Mouse (Mus musculus) lung, postnatal 14 days (tissue): ENCODE measurements around the gene Atg10.
"Not testable (repeated sequence)": the region's sequence is repeated elsewhere in the genome, so short reads cannot be mapped to it uniquely, and the experiment has no call there.

ENCODE experiments used
- DNase-seq: peaks from one replicate; pipeline ENCODE4 v3.0.0; 2021

The Atg10 gene

DNA sequence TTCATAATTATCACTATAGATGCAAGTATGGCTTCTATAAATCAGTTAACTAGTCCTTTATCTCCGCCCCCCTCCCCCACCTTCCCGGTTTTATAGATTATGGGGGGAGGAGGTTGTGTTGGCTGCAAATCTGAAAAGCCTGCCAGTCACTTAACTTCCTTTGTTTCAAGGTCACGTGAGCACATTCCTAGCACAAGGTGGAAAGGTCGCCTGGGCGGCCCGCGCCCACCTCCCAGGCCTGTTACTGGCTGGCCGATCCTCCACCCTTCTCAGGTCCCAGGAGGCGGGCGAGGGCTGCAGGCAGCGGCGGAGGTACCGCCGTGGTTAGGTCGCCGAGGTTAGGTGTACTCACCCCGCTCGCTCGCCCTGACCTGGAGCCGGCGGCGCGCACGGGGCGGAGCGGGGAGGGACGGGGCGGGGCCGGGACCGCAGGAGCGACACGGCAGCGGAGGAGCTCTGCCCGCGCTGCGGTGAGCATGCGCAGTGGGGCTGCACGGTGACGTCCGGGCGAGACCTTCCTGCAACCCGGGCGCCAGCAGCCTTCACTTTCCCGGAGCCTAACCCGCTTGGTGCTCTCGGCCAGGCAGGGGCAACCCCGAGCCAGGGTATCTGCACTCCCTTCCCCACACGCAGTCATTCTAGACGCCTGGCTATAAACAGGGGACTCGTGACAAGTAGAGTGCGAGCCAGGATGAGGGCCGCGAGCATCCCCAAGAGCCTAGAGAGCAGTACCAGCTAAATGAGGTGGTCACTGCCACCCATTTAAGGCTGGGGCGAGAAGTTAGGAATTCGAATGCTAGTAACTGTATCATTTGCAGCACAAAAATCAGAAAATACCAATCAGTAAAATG is at the start of gene Atg10:
Gene Atg10 (minus strand): TSS at position 382 of the 851 bp plus-strand sequence.
- DNase-seq: peak; percentile 92

GRCm38 (mm10) chr13:91252406-91252805 is 28.6 kb upstream of the Atg10 start:
- DNase-seq: no peak

GRCm38 (mm10) chr13:91251636-91252035 is 27.9 kb upstream of the Atg10 start:
- no peak for DNase-seq

- DNase-seq: not testable (repeated sequence)
Measured at GRCm38 (mm10) chr13:91250050-91250449, 26.3 kb upstream of the Atg10 start.

DNA sequence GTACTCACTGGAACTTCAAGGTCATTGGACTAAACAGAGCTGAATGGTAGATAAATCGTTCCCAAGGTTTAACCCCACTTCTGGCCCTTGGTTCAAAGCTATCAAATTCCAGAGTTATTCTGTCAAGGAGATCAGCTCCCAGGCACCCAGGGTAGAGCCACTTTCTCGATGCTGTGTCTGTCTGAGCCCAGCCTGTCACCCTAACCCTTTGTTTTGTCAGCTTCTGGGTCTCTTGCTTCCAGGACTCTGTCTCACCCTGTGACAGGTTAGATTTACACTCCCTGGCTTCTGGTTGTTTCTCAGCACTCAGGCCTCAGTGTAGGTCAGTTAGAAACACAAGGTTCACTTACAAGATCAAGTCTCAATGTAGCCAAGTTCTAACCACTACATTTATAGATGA is 22.7 kb upstream of the Atg10 start:
- no peak for DNase-seq

DNA sequence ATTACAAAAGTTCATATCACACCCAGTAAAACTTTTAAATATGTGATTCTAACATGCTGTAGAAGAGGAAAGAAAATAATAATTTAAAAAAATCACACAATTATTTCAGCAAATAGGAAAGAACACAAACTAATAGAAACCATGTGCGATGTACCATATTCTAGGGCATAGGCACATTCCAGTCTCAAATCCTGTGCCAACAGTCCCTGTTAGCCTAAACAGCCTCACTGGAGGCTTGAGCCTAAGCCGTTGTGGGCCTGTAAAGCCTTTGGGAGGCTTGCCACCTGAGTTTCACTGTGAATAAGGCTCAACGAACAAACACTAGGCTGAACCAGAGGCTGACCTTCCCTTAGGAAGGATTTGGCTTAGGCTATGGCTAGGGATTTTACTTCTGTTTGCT is 14.2 kb upstream of the Atg10 start:
- no peak for DNase-seq

GRCm38 (mm10) chr13:91236884-91237283 is 13.1 kb upstream of the Atg10 start:
- no peak for DNase-seq

DNA sequence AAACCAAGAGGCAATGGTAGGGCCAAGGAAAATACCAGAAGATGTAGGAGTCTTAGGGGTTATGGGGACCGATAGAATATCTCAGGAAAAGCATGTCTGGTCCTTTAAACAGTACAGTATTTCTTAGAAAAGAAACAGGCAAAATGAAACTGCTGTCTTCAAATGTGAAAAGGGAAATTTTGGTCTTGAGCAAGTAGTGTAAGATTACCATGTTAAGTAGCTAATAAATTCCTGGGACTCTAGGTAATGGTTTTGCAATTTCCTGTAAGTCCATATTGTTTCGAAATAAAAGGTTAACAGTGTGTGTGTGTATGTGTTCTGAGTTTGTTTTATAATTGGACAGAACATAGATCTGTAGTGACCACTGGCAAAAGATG is 658 bp upstream of the Atg10 start:
- no peak for DNase-seq

- no peak for DNase-seq
Measured at GRCm38 (mm10) chr13:91223063-91223462, 705 bp downstream of the Atg10 start.

GRCm38 (mm10) chr13:91221696-91222095 is 2.1 kb downstream of the Atg10 start:
- DNase-seq: peak; percentile 6

DNA sequence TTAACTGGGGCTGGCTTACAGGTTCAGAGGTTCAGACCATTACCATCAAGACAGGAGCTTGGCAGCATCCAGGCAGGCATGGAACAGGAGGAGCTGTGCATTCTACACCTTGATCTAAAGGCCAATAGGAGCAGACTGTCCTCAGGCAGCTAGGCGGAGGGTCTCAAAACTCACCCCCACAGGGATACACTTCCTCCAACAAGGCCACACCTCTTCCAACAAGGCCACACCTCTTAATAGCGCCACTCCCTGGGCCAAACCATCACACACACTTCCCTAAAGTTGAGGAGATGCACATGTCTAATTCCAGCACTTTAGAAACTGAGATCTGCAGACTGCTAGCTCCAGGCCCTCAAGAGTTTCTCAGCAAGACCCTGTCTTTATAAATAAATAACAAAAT is 6.1 kb downstream of the Atg10 start:
- DNase-seq: no peak

GRCm38 (mm10) chr13:91216656-91217205 is 7.0 kb downstream of the Atg10 start:
- no peak for DNase-seq

DNA sequence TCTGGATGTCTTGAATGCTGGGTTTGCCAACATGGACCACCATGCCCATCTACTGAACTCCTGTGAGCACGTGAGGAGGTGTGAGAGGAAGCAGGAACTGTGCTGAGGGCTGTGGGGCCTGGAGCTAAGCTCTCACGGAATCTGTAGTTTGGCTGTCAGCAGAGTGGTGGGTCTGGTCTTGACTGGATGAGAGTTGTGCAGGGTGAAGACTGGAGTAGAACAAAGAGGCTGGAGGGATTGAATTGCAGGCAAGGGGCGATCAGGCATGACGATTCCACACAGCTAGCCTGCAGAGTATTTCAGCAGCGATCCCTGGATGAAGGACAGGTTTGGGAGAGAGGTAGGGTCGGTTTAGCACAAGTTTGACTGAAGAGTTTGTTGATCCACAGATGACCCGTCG is 10.8 kb downstream of the Atg10 start:
- DNase-seq: no peak

DNA sequence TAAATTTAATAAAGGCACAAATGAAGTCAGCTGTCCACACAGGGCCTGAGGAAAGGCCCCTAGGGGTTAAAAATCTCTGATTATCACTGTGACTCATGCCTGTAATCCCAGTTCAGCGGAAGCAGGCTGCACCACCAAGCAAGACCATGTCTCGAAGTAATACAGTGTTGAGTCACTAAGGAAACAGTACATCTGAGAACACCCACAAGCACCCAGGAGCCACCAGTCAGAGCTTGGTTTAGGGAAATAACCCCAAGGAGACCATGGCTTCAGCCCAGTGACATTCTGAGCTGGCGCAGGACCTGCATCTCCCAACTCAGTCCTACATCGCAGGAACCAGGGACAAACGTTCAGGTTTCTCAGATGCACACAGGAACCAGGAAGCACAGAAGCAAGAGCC is 17.5 kb downstream of the Atg10 start:
- DNase-seq: no peak

- DNase-seq: no peak
Measured at GRCm38 (mm10) chr13:91202564-91202963, 21.2 kb downstream of the Atg10 start.

DNA sequence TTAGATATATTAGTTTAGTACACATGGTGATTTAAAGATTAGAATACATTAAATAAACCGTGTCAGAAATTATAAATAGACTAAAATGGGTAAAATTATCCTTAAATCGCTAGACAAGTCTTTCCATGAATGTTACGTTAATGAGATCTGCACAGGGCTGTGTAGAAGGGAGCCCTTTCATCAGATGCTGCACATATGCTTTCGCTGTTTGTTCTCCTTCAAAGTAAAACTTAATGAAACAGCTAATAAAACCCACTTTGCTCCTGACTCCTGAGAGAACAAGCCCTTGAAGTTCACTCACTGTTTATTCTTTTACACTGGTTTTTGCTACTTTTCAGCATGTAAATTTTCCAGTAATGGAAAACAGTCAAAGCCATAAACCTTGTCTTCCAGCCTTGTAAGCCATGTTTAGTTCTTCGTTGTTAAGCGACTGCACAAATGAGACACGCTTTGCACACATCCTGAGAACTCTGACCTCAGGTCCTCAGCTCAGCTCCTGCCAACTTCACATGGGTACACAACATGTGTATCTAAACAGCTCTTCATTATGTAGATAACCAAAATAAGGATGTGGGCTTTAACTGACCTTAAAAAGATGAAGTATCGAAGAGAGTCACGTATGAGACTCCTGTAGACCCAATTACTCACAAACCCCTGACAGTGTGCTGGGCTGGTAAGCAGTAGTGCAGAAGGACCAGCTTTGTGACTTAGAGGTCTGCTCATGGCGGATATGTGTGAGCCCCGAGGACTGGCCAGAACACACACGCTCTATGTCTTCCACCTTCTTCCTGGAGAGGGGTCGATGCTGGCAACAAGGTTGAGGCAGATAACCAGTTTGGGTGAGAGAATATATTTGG is 36.2 kb downstream of the Atg10 start:
- DNase-seq: no peak

DNA sequence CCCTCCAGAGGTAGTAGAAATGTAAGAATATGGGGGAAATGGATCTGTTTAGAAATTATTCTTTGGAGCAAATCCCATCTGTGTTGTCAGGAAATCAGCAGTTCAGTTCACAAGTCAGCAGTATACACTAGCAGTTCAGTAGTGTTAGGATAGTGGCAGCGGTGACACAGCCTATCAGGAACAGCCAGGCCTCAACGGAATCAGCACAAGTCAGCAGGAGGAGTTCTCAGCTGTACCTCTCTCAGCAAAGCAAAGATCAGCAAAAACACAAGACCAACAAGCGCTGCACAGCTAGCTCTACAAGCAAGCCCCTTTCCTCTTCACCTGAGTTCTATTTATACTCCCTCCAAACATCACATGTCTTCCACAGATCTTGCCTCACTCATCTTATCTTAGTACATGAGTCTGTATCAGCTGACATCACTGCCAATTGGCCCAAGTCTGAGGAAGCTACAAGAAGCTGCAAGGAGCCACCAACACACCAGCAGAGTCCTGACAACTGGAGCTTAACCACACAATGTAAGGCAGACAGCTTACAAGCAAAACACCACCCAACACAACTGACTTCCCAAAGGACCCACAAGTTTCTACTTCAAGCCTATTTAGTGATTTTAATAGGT is 38.4 kb downstream of the Atg10 start:
- no peak for DNase-seq

DNA sequence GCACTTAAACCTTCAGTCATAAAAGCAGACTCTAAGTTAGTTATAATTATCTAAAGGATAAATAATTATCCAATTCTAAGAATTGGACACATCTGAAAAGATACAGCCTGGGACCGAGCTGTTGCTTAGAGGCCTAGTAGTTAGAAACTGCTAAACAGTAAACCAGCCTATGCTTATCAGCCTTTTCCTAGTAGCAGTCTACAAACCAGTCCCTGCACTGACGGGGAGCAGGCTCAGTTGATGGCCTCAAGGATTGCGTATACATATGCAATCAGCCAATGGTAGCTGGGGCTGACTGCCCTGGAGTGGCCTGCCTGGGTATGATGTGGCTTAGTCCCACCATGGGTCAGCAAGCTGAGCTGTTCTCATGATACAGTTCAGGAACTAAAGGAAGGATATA is 39.5 kb downstream of the Atg10 start:
- no peak for DNase-seq

DNA sequence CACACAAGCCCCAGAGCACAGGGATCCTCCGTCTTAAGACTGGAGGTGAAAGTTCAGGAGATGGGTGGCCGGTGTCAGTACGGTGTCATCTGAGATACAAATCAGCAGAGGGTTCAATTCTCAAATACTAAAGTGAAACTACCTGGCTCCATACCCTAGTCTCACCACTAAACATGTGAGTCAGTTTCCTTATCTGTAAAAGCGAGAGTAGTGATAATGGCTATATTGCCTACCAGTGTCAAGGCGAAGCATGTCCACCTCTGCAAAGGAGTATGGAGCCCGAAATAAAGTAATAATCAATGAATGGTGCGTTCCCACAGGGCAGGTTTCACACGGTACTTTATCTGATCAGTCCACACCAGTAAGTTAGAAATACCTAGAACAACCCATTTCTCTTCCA is 43.4 kb downstream of the Atg10 start:
- DNase-seq: no peak

DNA sequence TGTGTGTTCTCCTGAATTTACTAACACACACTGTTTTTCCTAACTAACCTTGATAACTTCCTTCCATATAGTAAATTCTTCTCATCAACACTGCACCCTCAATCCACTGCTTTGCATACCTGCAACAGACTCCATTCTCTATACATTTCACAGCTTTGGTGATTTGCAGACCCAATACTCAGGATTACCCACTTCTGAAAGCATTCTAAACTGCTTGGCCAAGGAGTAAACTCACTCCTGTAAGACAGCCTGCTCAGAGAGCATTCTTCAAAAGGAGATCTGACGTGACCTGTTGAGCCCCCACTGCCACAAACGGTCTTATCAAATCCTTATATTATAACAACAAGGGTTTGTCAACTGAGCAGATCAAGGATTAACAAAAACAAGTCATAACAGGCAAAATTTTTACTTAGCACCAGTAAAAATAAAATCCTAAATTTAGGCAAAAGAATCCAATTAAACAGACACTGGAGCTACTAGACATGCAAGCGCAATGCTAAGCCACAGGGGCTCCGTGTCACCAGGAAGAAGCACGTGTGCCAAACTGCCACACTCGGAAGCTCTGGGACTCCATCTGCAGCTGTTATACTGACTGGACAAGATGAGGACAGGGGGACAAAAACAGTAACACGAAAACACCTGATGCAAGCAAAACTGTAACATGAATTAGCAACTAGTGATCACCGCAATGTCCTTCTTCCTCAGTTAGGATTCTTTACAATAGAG is 44.4 kb downstream of the Atg10 start:
- no peak for DNase-seq

- no peak for DNase-seq
Measured at GRCm38 (mm10) chr13:91178428-91179160, 45.2 kb downstream of the Atg10 start.

GRCm38 (mm10) chr13:91175347-91175746 is 48.4 kb downstream of the Atg10 start:
- DNase-seq: no peak
